Mouse (Mus musculus): ENCODE measurements around the gene Rpl27.

DNA sequence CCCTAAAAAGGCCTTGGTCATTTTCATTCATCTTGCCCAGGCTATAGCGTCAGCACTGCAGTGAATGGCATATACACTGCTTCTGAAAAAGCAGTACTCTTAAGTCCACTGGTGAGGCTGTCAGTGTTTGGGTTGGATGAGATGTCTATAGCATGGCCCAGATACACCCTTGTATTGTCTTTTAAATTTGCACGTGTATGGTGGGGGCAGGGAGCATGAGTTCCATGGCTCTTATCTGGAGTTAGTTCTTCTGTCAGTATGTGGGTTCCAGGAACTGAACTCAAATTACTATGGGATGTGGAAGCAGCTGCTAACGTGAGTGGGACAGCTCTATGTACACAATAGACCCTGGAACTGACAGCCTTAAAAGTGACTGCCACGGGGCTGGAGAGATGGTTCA, 6.3 kb upstream of the Rpl27 start:
- TF ChIP-seq CTCF (IDR thresholded peaks at IDR 0.05; ENCODE audit: low read depth, low read length): no peak
- no peak for TF ChIP-seq POLR2A (IDR thresholded peaks at IDR 0.05; ENCODE audit: extremely low read depth, insufficient read depth, low read length)
